Mouse (Mus musculus): Measurements from ENCODE around the gene Smap2. TPM values are rescaled to one million over a fixed set of nuclear protein-coding genes. Genes with fewer than 3 reads are reported as not detected.
A peak's percentile ranks its signal among the peaks of the same experiment; 100 is the strongest.
"Not testable (repeated sequence)": the region's sequence is repeated elsewhere in the genome, so short reads cannot be mapped to it uniquely, and the experiment has no call there.

The Smap2 gene
- total RNA-seq (2021) = 100 to 1,000 TPM; 124 to 128 TPM

DNA sequence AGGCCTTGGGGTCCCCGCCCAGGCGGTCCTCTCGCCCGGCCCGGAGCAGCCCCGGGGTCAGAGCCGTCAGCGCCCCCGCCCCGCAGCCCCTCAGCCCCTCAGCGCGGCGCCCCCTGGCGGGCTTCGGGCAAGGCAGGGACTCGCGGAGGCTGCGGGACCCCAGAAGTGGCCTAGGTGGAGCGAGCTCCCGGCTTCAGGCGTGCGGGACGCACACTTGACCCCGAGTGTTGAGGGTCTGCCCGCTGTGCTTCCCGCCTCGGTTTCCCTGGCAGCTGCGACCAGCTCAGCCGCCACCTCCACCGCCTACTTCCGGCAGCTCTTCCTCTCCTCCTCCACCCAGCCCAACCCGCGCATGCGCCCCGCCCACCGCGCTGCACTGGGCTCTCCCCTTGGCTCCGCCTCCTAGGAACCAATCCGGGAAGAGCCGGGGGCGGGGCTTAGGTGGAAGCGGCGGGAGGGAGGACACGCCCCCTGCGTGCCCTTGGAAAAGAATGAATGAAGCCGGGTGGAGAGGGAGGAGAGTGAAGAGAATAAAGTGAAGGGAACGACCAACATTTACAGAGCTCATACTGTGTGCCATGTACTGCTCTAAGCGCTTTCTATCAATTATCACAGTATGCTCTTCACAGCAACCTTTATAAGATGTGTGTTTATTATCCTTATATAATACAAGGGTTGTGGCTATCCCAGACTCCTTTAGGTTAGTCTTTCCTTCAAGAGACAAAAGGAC lies at the start of gene Smap2:
TSS of gene Smap2 (minus strand) at position 320 of the 730 bp plus-strand sequence.
- intact Hi-C loops (cut with DNase I) = no loop called here
- peak; percentile 99 for DNase-seq

DNA sequence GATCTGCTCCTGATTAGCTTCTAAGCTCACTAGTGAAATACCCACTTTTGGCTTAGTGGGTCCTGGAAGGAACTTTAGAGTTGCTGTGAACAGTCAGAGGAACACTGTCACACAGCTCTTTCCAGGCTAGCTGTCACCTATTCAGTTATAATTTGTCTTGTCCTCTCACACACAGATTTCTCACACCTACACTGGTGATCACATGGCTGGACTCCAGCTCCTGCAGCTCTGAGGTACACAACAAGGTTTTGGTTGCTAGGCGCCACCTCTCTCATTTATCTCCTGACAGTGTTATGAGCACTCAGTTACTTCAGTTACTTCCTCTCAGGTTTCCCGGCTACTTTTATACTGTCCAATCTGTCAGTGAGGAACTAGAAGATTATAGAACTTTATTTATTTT lies 48.3 kb upstream of the Smap2 start:
- no peak for DNase-seq
- intact Hi-C loops (cut with DNase I) = no loop called here

DNA sequence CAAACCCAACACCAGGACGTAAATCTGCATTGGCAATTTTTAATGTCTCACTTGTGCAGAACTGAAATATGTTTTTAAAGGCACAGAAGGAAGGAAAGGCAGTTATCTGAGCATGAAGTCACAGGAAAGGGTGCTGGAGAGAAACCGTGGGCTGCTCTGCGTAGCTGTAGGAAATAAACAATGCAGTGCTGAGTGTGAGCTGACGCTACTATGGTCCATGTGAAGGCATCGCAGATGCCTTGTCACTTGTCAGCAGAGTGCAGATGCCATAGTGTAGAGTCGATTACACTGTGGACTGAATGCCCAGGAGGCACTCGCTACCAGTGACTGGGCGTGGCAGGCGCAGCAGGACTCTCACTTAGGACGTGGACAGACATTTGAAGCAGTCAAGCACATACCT lies 42.2 kb upstream of the Smap2 start:
- intact Hi-C loops (cut with DNase I); DNase-seq: not testable (repeated sequence)

DNA sequence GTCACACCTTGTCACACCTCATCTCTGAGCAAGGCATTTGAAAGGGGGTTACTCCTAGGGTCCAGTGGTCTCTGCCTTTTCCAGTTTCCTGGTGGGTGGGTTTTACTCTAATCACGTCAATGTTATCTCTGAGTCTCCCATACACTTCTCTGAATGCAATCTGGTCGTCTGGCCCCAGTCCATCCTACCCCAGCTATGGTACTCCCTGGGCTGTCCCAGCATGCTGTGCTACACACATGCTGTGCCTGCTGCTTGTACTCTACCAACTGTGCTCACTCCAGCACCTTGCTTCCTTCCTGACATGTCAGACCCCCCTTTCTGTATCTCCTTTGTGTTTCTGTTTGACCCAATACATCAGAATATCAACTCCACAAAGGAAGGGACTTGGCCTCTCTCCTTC lies 40.0 kb upstream of the Smap2 start:
- no peak for DNase-seq

DNA sequence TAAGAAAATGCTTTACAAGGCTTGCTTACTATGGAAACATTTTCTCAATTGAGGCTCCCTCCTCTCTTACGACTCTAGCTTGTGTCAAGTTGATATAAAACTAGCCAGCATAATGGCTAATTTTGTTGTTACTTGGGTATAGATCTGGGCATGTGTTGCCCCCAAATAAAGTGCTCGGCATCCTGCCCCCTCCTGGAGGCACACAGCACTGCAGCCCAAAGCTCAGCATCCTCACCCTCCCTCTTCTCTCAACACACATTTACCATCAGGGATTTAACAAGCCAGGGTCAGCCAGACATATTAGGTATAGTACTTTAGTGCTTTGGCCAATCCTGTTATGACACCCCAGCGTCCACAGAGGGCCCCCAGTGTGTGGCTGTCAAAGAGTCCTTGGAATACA lies 39.3 kb upstream of the Smap2 start:
- DNase-seq = no peak

More for the DNA sequence above, 40.0 kb upstream of the Smap2 start:
- intact Hi-C loops (cut with DNase I) = no loop called here

DNA sequence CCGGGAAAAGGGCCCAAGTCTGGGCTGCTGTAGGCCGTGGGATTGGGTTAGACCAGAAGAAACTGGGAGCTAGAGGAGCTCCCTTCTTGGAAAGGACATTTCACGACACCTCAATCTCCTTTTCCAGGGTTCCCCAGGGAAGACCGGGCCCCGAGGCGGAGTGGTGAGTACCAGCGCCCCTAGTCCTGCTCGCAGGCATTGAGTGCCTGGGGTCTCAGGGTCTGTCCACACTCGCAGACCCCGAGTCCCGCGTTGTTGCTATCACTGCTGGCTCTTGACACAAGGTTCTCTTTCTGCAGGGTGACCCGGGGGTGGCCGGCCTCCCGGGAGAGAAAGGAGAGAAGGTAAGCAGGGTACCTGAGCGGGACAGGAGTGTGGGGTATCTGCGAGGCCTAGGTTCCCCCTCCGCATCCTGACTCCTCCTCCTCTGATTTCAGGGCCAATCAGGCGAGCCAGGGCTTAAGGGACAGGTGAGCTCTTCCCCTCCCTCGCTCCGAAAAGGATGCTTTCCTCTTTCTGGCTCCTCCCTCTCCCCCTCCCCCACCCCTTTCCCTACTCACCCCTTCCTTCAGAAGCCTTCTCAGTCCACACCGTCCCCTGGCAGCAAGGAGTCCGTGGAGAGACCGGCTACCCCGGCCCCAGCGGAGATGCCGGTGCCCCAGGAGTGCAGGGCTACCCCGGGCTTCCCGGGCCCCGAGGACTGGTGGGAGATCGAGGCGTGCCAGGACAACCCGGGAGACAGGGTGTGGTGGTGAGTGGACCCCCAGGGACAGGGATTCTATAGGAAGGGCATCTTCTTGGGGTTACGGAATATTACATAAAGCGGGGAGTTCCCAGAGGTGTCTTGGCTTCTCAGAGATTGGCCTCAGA lies 35.6 kb upstream of the Smap2 start:
- intact Hi-C loops (cut with DNase I) = no loop called here
- DNase-seq = no peak

More for the DNA sequence above, 39.3 kb upstream of the Smap2 start:
- intact Hi-C loops (cut with DNase I) = no loop called here

DNA sequence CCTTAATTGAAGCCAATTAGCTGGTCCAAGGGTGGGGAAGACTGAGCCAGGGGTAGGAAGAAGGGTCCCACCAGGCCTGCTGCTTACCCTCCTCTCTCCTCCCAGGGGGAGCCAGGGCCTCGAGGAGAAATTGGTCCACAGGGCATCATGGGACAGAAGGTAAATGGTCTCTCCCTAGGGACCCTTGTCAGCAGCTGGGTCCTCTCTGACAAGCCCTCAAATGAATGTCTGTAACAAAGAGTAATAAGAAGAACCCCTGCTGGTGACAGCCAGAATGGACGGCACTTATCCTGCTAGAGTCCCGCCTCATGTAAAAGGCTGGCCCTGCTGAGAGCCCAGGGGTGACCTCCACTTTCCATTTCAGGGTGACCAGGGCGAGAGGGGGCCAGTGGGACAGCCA lies 34.8 kb upstream of the Smap2 start:
- intact Hi-C loops (cut with DNase I) = no loop called here
- no peak for DNase-seq

DNA sequence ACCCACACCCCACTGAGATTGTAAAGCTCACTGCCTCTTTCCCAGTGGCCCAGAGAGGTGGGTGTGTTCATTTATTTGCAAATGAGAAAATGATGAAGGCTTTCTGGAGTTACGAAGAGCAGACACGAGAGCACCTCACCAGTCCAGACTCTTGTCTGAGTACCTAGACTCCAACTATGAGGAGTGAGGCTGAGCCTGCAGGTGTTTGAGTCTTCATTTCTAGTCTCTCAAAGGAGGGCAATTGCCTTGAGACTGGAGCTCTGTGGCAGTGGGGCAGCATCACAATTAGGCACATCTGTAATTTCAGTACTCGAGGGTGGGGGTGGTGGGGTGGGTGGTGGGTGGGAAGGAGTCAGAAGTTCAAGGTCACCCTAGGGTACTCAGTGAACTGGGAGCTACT lies 25.9 kb upstream of the Smap2 start:
- no peak for DNase-seq
- intact Hi-C loops (cut with DNase I) = no loop called here

DNA sequence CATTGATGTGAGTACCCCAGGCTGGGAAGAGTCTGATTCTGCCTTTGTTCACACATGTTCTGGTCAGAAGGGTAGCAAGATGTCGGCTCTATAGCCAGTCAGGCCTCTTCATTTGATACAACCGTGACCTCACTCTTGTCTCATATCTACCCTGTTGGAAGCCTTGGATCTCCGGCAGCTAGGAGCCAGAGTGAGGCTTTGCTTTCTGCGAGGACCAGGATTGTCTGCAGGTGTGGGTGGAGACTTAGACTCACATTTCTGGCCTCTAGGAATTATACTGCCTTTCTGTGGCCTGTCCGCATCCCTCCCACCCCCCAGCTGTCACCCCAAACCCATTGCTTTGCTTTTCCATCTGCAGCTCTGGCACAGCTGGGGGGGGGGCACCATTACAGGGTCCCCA lies 25.4 kb upstream of the Smap2 start:
- DNase-seq = no peak
- intact Hi-C loops (cut with DNase I) = no loop called here

DNA sequence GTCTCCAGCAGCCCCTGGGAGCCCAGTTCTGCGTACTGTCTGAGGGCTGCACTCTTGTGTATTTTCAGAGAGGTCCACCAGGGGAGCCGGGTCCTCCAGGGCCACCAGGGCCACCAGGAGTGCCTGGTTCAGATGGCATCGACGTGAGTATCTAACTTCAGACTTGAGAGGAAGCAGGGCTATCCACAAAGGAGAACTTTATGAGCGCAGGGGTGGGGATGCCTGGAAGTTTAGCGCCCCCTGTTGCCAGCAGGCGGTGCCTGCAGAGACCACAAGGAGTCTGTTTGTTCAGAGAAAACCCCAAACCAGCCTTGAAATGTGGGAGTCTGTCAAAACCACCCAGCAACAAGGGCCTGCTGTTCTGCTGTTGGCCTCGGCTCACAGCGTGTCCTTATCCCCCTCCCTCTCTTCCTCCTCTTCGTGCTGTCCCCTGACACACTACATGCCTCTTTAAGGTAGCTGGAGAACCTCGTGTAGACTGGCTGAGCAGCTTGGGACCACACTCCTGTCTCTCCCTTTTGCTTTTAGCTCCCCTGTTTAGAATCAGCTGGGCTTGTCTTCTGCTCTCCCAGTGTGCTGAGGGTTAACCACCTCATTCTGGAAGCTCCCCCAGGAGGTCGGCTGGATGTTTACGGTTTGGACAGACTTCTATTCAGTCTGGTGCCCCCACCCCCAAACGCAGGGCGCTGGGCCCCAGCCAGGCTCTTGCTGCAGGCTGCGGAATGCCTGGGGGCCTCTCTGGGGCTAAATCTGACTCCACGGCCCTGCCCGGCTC lies 24.0 kb upstream of the Smap2 start:
- DNase-seq = peak; percentile 78
- intact Hi-C loops (cut with DNase I) = no loop called here

DNA sequence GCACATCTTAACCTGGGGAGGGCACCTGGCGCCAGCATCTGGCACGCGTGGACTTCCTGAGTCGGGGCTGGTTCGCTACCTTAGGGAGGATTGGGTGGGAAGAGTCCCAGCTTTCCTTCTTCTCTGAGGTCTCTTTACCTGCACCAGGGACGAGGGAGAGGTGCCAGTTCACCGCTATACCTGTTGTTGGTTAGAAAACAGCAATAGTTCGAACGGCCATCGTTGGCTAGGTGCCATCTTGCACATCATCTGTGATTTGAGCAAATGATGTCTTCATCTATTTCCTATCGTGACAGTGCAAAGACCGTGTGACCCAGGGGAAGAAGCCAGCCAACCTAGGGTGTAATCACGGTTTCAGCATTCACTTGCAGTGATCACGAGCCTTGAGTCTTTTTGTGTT lies 23.3 kb upstream of the Smap2 start:
- intact Hi-C loops (cut with DNase I) = no loop called here

DNA sequence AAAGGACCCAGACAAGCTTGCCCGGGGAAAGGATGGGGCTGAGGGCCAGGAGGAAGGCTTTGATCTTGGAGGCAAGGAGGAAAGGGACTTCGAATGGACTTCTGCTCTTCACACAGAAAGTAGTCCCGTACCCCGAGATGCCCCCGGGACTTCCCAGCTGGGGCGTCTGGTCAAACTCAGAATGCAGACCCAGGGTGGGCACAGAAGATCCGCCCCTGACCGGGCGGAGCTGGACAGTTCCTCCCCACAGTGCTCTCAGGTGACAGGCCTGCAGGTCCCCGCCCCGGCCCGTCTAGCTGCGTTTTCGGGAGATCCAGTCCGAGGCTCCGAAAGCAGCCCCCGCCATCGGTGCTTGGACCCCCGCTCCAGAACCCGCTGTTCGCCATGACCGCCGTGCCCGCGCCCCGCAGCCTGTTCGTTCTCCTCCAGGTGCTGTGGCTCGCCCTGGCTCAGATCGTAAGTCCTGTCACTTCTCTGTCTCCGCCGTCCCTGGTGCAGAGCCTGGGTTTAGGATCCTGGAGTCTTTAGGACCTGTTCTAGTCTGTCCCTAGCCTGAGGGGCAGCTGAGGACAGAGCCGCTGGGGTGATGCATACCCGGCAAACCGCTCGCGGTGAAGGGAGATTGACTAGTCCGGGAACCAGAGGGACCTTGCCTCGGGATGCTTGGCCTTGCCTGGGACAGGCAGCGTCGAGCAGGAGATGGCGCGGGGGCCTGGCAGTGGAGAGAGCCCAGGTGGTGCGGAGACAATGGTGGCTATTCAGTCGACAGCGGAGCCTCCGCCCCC lies 22.5 kb upstream of the Smap2 start, which contains the start of gene Col9a2:
TSS of gene Col9a2 (plus strand) at position 55 of the 785 bp plus-strand sequence.
- peak; percentile 53 for DNase-seq
- intact Hi-C loops (cut with DNase I) = no loop called here

More for the DNA sequence above, 23.3 kb upstream of the Smap2 start:
- DNase-seq = peak; percentile 27

DNA sequence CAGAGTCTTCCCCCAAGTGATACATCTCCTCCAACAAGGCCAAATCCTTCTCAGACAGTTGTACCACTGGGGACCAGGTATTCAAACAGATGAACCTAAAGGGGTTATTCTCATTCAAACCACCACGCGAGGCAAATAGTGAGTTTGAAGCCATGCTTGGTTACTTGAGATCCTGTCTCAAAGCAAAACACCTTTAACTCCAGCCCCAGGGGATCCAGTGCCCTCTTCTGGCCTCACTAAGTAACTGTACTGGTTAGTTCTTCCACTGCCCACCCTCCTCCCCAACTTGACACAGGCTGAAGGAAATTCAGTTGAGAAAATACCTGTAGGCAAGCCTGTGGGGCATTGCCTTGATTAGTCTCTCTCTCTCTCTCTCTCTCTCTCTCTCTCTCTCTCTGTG lies 16.0 kb upstream of the Smap2 start:
- intact Hi-C loops (cut with DNase I) = loop anchor here (5.0 kb wide), 1 partner anchor 46 kb away; no protein-coding TSS in a partner anchor
- no peak for DNase-seq

DNA sequence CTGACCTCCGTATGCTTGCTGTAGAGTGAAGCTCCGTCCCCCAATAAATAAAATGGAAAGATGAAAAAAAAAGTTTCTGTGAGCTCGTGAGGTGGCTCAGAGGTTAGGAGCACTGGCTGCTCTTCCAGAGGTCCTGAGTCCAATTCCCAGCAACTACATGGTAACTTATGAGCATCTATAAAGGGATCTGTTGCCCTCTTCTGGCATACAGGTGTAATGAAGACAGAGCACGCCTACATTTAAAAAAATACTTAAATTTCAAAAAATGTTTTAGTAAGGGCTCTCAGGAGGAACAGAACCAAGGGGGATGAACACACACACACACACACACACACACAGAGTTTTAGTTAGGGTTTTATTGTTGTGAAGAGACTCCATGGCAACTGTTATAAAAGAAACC lies 14.4 kb upstream of the Smap2 start:
- intact Hi-C loops (cut with DNase I) = loop anchor here (5.0 kb wide), 1 partner anchor 44 kb away; no protein-coding TSS in a partner anchor

DNA sequence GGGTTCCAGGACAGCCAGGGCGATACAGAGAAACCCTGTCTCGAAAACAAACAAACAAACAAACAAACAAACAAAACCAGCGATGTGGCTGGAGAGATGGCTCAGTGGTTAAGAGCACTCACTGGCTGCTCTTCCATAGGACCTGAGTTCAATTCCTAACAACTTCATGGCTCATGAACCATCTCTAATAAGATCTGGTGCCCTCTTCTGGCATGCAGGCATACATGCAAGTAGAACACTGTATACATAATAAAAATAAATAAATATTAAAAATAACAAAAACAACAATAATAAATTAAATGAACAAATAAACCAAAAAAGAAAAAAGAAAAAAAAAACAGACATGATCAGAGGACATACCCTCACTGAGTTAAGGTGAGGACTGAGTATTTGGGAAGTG lies 12.6 kb upstream of the Smap2 start:
- intact Hi-C loops (cut with DNase I) = loop anchor here (5.0 kb wide), 1 partner anchor 42 kb away; no protein-coding TSS in a partner anchor
- DNase-seq = no peak

More for the DNA sequence above, 14.4 kb upstream of the Smap2 start:
- no peak for DNase-seq

DNA sequence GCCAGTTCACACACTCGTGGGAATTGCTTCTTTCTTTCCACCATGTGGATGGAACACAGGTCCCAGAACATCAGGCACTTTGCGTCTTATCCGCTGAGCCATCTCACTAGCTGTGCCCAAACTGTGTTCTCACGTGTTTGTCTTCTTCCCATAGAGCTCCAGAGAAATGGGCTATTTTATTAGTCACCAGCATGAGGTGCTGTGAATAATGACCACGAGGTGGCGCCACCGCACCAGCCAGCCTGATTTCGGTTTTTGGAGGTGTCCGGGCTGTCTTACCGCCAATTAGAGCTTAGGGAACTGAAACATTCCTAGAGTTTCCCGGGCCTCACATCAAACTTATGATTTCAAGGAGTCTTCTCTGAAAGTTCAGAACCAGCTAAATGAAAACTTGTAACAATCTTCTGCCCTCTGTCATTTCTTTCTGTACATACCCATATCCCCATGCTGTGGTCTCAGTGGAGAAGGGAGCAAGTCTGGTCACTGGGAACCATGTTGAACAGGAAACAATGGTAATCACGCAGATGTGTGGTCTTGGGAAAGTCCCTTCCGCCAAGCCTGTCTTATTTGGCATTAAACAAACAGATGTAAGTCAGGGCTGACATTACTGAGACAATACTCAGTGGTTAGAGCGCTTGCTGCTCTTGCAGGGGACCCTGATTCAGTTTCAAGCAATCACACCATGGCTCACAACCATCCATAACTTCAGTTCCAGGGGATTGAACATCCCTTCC lies 11.8 kb upstream of the Smap2 start:
- DNase-seq = peak; percentile 72
- intact Hi-C loops (cut with DNase I) = no loop called here

DNA sequence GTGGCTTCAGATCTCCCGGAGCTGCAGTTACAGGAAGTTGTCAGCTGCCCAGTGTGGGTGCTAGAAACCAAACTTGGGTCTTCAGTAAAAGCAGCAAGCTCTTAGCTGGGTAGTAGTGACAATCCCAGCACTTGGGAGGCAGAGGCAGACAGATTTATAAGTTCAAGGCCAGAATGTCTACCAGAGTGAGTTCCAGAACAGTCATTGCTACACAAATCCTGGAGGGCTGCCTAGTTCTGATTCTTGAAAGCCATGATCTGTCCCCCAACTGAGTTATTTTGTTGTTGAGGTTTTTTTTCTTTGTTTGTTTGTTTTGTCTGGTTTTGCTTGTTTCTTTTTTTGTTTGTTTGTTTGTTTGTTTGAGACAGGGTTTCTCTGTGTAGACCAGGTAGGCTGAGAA lies 11.1 kb upstream of the Smap2 start:
- intact Hi-C loops (cut with DNase I) = no loop called here
- no peak for DNase-seq

DNA sequence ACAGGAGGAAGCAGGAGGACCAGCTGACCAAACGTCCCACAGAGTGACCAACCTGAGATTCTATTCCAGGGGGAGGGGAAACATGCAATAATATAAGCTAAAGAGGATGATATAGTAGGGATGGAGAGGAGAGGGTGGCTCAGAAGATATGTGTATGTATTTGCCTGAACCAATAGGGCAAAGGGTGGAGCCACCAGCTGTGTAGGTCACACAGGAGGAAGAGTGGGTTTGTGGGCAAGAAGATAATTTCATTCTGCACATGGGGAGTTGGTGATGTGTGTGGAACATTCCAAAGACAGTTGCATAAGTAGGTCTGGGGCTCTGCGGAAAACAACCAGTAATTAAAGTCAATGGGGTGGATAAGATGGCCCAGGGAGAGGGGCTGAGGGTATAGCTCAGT lies 8.6 kb upstream of the Smap2 start:
- intact Hi-C loops (cut with DNase I) = no loop called here
- no peak for DNase-seq

DNA sequence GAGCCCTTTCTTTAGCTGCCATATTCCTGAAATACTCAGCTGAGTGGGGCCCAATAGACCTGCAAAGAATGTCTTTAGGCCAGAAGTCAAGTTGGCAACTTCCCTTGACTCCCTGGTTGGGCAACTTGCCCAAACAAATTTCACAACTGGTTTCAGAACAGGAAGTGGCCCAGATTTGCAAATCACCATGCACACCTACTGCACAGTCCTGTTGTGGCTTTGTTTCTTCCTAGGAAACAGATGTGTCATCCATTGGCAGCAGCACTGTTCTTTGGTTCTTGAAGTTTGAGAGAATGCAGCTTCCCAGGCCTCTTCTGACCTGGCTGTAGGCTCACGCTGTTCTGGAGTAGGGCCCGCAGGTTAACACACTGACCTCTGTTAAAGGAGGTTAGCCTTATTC lies 6.9 kb upstream of the Smap2 start:
- intact Hi-C loops (cut with DNase I) = no loop called here
- no peak for DNase-seq
